In genomic region chr5:130254164-130255016, GRCm38 (mm10) we compare ENCODE assay signal across 8 mouse cellular contexts. TPM values are rescaled to one million over a fixed set of nuclear protein-coding genes. Genes with fewer than 3 reads are reported as not detected.
DNase-seq lines count a peak whose midpoint lies in the region; ATAC-seq and TF ChIP-seq lines count a peak whose summit lies in the region.

No protein-coding gene starts in this region.

- peak overlapping the region; percentile 88 for H3K4me3 ChIP-seq in C2C12 (ENCODE audit: insufficient read depth, poor library complexity, severe bottlenecking)
- H3K4me3 ChIP-seq in midbrain, postnatal 0 days (ENCODE audit: low read depth, low read length): peak overlapping the region; percentile 73

- H3K36me3 ChIP-seq in C2C12 (ENCODE audit: control insufficient read depth, insufficient read depth): peaks cover 48% of the 10 kb centered on the region
- peaks cover 27% of the 10 kb centered on the region for H3K36me3 ChIP-seq in midbrain, postnatal 0 days (ENCODE audit: insufficient read depth, low read length)

- H3K9ac ChIP-seq in midbrain, postnatal 0 days (replicated peaks; ENCODE audit: low read length, poor library complexity, severe bottlenecking): peak overlapping the region; percentile 81

- peak overlapping the region; percentile 83 for H3ac ChIP-seq in C2C12 (ENCODE audit: control insufficient read depth, insufficient read length, low read depth)

- no peaks in the 10 kb centered on the region for H3K27me3 ChIP-seq in C2C12 (ENCODE audit: control insufficient read depth, insufficient read depth, insufficient read length)
- H3K27me3 ChIP-seq in midbrain, postnatal 0 days (ENCODE audit: insufficient read depth, low read length): no peaks in the 10 kb centered on the region

- no peaks in the 10 kb centered on the region for H3K4me1 ChIP-seq in midbrain, postnatal 0 days (ENCODE audit: insufficient read depth, low read length)

- peak overlapping the region; percentile 64 for H3K4me2 ChIP-seq in midbrain, postnatal 0 days (ENCODE audit: low read depth, low read length, poor library complexity, severe bottlenecking)

- ATAC-seq in midbrain, postnatal 0 days (ENCODE audit: low FRiP score): no peak; the same call in 1 of the 2 replicates

- H3K9me3 ChIP-seq in midbrain, postnatal 0 days (ENCODE audit: low read length): no peaks in the 10 kb centered on the region

- H3K27ac ChIP-seq in midbrain, postnatal 0 days (ENCODE audit: low read depth, low read length): peak overlapping the region; percentile 85

- H3K79me2 ChIP-seq in C2C12 (ENCODE audit: control insufficient read depth, insufficient read depth): peaks cover 77% of the 10 kb centered on the region

- 18% methylated on average over 19 of the region's 19 CpGs for WGBS in midbrain, postnatal 0 days

- peaks cover 38% of the 10 kb centered on the region for H3K79me3 ChIP-seq in C2C12 (ENCODE audit: low read depth)

- peak; percentile 14 for TF ChIP-seq CTCF in C2C12 (IDR thresholded peaks at IDR 0.05; ENCODE audit: control insufficient read depth, insufficient read depth, insufficient read length)
- peak; percentile 58 for TF ChIP-seq CTCF in midbrain, postnatal 0 days (IDR thresholded peaks at IDR 0.05)

- peak; percentile 32 to 33 for DNase-seq in cerebellum, adult 18-20 months
- DNase-seq in cerebellum, postnatal 25 days: no peak
- DNase-seq in embryo, embryonic 9.5 days (ENCODE audit: extremely low spot score): peak; percentile 42
- DNase-seq in heart, postnatal 4 days: peak; percentile 35
- DNase-seq in liver: peak; percentile 17
- peak; percentile 44 for DNase-seq in midbrain, postnatal 0 days (ENCODE audit: low spot score)
- no peak for DNase-seq in B cell, adult 2 months

TF ChIP-seq in C2C12, 6 proteins besides CTCF, POLR2A, EP300 and RAD21:
- TF ChIP-seq MYOD1 (IDR thresholded peaks at IDR 0.05; ENCODE audit: control insufficient read depth, insufficient read length, low read depth) (no peak), CEBPB (IDR thresholded peaks at IDR 0.05; ENCODE audit: low read depth) (no peak), USF1 (IDR thresholded peaks at IDR 0.05; ENCODE audit: low read depth) (no peak), MYOG (IDR thresholded peaks at IDR 0.05; ENCODE audit: control insufficient read depth, extremely low read depth, insufficient read length) (no peak), MAX (IDR thresholded peaks at IDR 0.05) (no peak), FOSL1 (IDR thresholded peaks at IDR 0.05; ENCODE audit: insufficient read depth, low read length, poor library complexity, severe bottlenecking) (no peak)

RNA-seq across cellular contexts. Expression of gene Sbds, which starts 0.9 kb away (rescaled TPM):
- 43.2 TPM for polyA plus RNA-seq in C2C12 (2012; fragmentation: generic; extraction: Trizol)
- total RNA-seq in heart, postnatal 4 days (2021): 10 to 100 TPM; 45.6 to 46.4 TPM
- total RNA-seq in midbrain, postnatal 0 days (2014; rRNA removed): 16.6 and 20.3 TPM in 2 replicates
- 39.8 and 46.4 TPM in 2 replicates for polyA plus RNA-seq in midbrain, postnatal 0 days (2015; fragmentation: Nextera tagmentation; extraction: Ambion mirVana)

RNA-seq across cellular contexts. Expression of gene Tyw1, which starts 1.0 kb away (rescaled TPM):
- polyA plus RNA-seq in C2C12 (2012; fragmentation: generic; extraction: Trizol): 24.2 TPM
- total RNA-seq in heart, postnatal 4 days (2021): 10 to 100 TPM in 1 of 2 experiments, 1 to 10 TPM in 1; 9.6 to 11.4 TPM
- total RNA-seq in midbrain, postnatal 0 days (2014; rRNA removed): 18.3 and 21.3 TPM in 2 replicates
- 16.3 and 18.0 TPM in 2 replicates for polyA plus RNA-seq in midbrain, postnatal 0 days (2015; fragmentation: Nextera tagmentation; extraction: Ambion mirVana)

RNA-seq across cellular contexts. Expression of gene Tmem248, which starts 37.5 kb away (rescaled TPM):
- 26.9 TPM for polyA plus RNA-seq in C2C12 (2012; fragmentation: generic; extraction: Trizol)
- total RNA-seq in heart, postnatal 4 days (2021): 10 to 100 TPM; 39.1 to 40.9 TPM
- total RNA-seq in midbrain, postnatal 0 days (2014; rRNA removed): 46.9 and 50.1 TPM in 2 replicates
- polyA plus RNA-seq in midbrain, postnatal 0 days (2015; fragmentation: Nextera tagmentation; extraction: Ambion mirVana): 28.6 and 31.6 TPM in 2 replicates

Comparison
In these comparisons a context has a peak if more than half of its experiments do, and no peak if none do; other contexts are left out.
1. DNase-seq: peak in cerebellum, adult 18-20 months (2 of 2), embryo, embryonic 9.5 days (single experiment), heart, postnatal 4 days (single experiment), liver (single experiment) and midbrain, postnatal 0 days (single experiment); none in cerebellum, postnatal 25 days (0 of 2) and B cell, adult 2 months (0 of 2).